Mouse (Mus musculus): ENCODE measurements around the gene Pmpca. TPM values are rescaled to one million over a fixed set of nuclear protein-coding genes. Genes with fewer than 3 reads are reported as not detected.
A peak's percentile ranks its signal among the peaks of the same experiment; 100 is the strongest.
"Not testable (repeated sequence)": the region's sequence is repeated elsewhere in the genome, so short reads cannot be mapped to it uniquely, and the experiment has no call there.

Pmpca gene
- polyA plus RNA-seq, 1 experiment from 2014 or later = 41.3 TPM

DNA sequence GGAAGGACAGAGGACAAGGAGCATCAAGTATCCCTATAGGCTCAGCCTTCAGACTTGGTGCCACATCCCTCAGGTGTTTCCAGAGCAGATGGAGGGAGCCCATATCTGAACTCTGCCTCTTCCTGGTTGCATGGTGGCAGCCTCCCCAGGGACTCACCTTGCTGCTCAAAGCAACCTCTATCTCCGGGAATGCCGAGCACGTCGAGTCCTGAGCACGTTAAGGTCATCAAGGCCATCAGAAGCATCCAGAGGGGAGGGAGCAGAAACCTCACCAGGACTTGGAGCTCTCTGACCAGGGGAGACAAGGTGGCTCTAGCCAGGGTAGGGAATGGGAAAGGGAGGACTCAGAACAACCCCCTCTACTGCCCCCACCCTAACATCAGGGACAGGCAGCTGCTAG is 25.7 kb upstream of the Pmpca start:
- no peak overlapping the region for H3K4me2 ChIP-seq (ENCODE audit: low read depth, low read length)
- H3K4me3 ChIP-seq (ENCODE audit: low read depth, low read length) = no peak overlapping the region
- no peak for TF ChIP-seq CTCF (IDR thresholded peaks at IDR 0.05; ENCODE audit: low read depth)
- no peak for TF ChIP-seq EP300 (IDR thresholded peaks at IDR 0.05; ENCODE audit: low read depth)
- H3K36me3 ChIP-seq (replicated peaks; ENCODE audit: insufficient read depth, low read length) = peaks cover 24% of the 10 kb centered on the region
- H3K9me3 ChIP-seq (ENCODE audit: low read length) = no peaks in the 10 kb centered on the region
- no peak overlapping the region for H3K27ac ChIP-seq (ENCODE audit: low read depth)
- DNase-seq (no peak), ATAC-seq (no peak)
- WGBS (ENCODE audit: insufficient replicate concordance) = 76% methylated on average over 5 of the region's 5 CpGs
- H3K4me1 ChIP-seq (ENCODE audit: insufficient read depth) = no peaks in the 10 kb centered on the region
- H3K9ac ChIP-seq (replicated peaks) = no peak overlapping the region
- H3K27me3 ChIP-seq (ENCODE audit: insufficient read depth, low read length) = no peaks in the 10 kb centered on the region

DNA sequence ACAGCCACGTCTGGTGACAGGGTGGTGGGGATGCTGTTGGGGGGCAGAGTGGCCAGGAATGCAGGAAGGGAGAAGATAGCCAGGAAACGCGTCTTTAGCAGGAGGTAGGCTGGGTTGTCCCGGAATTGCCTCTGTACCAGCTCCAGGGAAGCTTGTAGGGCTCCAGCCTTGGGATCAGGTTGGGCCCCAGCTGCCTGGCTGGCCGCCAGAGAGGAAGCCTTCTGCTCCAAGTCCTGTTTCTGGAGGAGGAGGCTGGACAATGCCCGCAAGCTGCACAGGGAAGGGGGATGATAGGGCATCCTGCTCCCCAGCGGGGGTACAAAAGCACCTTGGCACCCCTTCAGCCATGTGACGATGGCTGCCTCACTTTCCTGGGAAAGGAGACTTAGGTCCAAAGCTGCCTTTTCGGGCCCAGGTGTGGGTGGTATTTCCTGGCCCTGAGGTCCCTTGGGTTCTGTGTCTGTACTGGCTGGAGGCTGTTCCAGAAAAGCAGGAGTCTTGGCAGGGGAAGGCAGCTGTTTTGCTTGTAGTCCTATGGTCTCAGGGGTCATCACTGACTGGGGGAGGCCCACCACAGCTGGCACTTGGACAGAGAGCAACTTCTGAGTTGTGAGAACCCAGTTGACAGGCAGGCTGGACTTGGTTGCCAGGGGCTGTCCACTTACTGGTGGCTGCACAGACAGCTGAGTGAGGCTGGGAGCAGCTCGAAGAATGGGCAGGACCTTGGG is 24.2 kb upstream of the Pmpca start:
- no peak for ATAC-seq
- H3K36me3 ChIP-seq (replicated peaks; ENCODE audit: insufficient read depth, low read length) = peaks cover 35% of the 10 kb centered on the region

DNA sequence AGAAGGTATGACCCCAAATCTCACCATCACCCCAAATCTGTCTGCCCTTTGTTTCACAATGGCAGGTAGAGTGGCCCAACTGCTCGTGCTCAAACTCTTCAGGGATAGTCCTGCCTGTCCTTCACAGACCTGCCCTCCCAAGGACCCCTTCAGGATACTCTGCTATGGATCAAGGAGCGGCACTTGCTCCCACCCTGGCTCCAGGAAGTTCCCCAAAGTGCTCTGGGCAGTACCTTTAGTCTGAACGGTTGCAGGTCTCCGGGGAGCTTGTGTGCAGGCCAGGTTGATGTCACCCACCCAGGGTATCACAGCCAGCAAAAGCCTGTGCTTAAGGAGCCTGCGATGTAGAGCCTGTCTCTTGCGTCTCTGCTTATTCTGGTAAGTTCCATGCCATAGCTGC is 21.2 kb upstream of the Pmpca start:
- no peak overlapping the region for H3K4me2 ChIP-seq (ENCODE audit: low read depth, low read length)
- no peak overlapping the region for H3K27ac ChIP-seq (ENCODE audit: low read depth)
- H3K27me3 ChIP-seq (ENCODE audit: insufficient read depth, low read length) = no peaks in the 10 kb centered on the region
- H3K4me1 ChIP-seq (ENCODE audit: insufficient read depth) = no peaks in the 10 kb centered on the region
- ATAC-seq (no peak), DNase-seq (no peak)
- WGBS (ENCODE audit: insufficient replicate concordance) = 82% methylated on average over 6 of the region's 6 CpGs
- H3K4me3 ChIP-seq (ENCODE audit: low read depth, low read length) = no peak overlapping the region
- H3K36me3 ChIP-seq (replicated peaks; ENCODE audit: insufficient read depth, low read length) = peaks cover 55% of the 10 kb centered on the region
- TF ChIP-seq EP300 (IDR thresholded peaks at IDR 0.05; ENCODE audit: low read depth) = no peak
- no peak for TF ChIP-seq CTCF (IDR thresholded peaks at IDR 0.05; ENCODE audit: low read depth)
- H3K9me3 ChIP-seq (ENCODE audit: low read length) = no peaks in the 10 kb centered on the region
- no peak overlapping the region for H3K9ac ChIP-seq (replicated peaks)

More for the DNA sequence above, 24.2 kb upstream of the Pmpca start:
- Histone ChIP-seq H3K27ac (ENCODE audit: low read depth) (no peak overlapping the region), H3K4me2 (ENCODE audit: low read depth, low read length) (no peak overlapping the region), H3K4me1 (ENCODE audit: insufficient read depth) (no peaks in the 10 kb centered on the region), H3K27me3 (ENCODE audit: insufficient read depth, low read length) (no peaks in the 10 kb centered on the region), H3K9ac (replicated peaks) (no peak overlapping the region), H3K4me3 (ENCODE audit: low read depth, low read length) (no peak overlapping the region), H3K9me3 (ENCODE audit: low read length) (no peaks in the 10 kb centered on the region)
- TF ChIP-seq CTCF (IDR thresholded peaks at IDR 0.05; ENCODE audit: low read depth) = no peak
- TF ChIP-seq EP300 (IDR thresholded peaks at IDR 0.05; ENCODE audit: low read depth) = no peak
- DNase-seq = peak; percentile 49
- 78% methylated on average over 10 of the region's 10 CpGs for WGBS (ENCODE audit: insufficient replicate concordance)

DNA sequence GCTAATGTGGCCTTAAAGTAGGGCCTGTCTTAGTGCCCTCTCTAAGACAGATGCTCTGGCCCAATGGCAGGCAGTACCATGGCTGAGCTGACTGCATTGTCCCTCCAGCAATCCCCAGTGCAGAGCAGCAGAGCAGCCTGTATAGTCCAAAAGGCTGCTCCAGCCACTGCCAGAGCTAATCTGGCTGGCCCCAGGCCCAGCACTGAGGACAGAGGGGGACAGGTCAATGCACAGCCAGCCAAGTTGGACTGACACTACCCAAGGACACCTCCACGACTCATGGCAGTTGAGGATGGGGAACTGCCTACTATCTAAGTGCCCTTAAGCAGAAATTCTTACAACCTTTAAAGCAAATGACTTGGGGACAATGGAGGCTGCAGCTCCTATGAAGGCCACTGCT is 20.6 kb upstream of the Pmpca start:
- no peaks in the 10 kb centered on the region for H3K27me3 ChIP-seq (ENCODE audit: insufficient read depth, low read length)
- DNase-seq (no peak), ATAC-seq (no peak)
- no peak overlapping the region for H3K4me3 ChIP-seq (ENCODE audit: low read depth, low read length)
- H3K36me3 ChIP-seq (replicated peaks; ENCODE audit: insufficient read depth, low read length) = peaks cover 61% of the 10 kb centered on the region
- no peak overlapping the region for H3K4me2 ChIP-seq (ENCODE audit: low read depth, low read length)
- no peaks in the 10 kb centered on the region for H3K4me1 ChIP-seq (ENCODE audit: insufficient read depth)
- no peaks in the 10 kb centered on the region for H3K9me3 ChIP-seq (ENCODE audit: low read length)
- no peak overlapping the region for H3K27ac ChIP-seq (ENCODE audit: low read depth)
- TF ChIP-seq EP300 (IDR thresholded peaks at IDR 0.05; ENCODE audit: low read depth) = no peak
- no peak for TF ChIP-seq CTCF (IDR thresholded peaks at IDR 0.05; ENCODE audit: low read depth)
- WGBS (ENCODE audit: insufficient replicate concordance) = 76% methylated on average over 1 of the region's 1 CpGs
- no peak overlapping the region for H3K9ac ChIP-seq (replicated peaks)

DNA sequence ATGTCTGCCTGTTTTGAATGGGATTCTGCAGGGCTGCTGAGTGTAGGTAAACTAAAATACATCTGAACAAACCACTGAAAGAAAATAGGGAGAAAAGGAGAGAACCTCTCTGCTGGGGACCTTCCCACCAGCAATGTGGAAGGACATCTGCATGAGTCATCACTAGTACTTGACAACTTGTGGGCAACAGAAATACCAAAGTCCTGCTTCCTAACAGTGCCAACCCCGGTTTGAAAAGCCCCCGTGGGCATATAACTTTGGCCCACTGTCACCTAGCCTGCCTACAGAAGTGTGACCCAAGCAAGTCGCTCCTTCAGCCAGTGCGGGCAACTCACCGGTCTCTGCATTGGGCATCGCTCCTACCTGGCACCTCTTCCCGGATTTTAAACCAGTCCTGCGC is 16.7 kb upstream of the Pmpca start:
- WGBS (ENCODE audit: insufficient replicate concordance) = 92% methylated on average over 8 of the region's 8 CpGs
- Histone ChIP-seq H3K27me3 (ENCODE audit: insufficient read depth, low read length) (no peaks in the 10 kb centered on the region), H3K27ac (ENCODE audit: low read depth) (no peak overlapping the region), H3K4me2 (ENCODE audit: low read depth, low read length) (no peak overlapping the region), H3K4me1 (ENCODE audit: insufficient read depth) (no peaks in the 10 kb centered on the region), H3K4me3 (ENCODE audit: low read depth, low read length) (no peak overlapping the region), H3K9me3 (ENCODE audit: low read length) (no peaks in the 10 kb centered on the region), H3K9ac (replicated peaks) (no peak overlapping the region), H3K36me3 (replicated peaks; ENCODE audit: insufficient read depth, low read length) (peaks cover 78% of the 10 kb centered on the region)
- ATAC-seq (no peak), DNase-seq (no peak)
- TF ChIP-seq EP300 (IDR thresholded peaks at IDR 0.05; ENCODE audit: low read depth) = no peak

DNA sequence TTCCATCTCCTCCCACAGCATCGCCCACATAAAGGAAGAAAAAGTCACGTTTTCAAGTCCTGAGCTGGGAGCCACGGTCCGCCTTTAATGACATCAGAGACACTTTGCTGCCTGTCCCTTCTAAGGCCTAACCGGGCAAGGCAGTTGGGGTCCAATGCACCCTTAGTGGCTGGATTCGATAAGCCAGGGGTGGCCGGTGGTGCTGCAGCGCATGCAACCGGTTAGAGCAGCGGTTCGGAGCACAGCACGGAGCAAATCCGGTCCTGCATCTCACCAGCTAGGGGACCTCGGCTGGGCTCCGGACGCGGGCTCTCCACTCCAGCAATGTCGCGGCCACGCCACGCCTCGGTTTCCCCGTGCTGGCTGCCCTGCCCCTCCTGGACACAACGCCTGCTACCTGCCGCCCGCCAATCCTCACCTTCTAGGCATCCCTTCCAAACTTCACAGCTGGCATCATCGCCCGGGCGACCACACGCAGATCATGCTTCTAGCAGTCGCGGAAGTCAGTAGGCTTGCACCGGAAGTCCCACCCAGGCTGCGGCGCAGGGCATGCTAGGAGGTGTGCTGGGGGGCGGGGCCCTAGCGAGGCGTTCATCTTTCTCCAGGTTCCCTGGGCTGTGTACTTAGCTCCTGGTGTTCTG is 8.9 kb upstream of the Pmpca start, which contains the start of gene Snapc4:
Snapc4 (minus strand) TSS at position 523 of the 641 bp plus-strand sequence.
- H3K27ac ChIP-seq (ENCODE audit: low read depth) = peak within 1 kb of the TSS; percentile 71
- H3K27me3 ChIP-seq (ENCODE audit: insufficient read depth, low read length) = no peaks in the 10 kb centered on the region
- ATAC-seq (peak; percentile 91), DNase-seq (peak; percentile 89)
- TF ChIP-seq EP300 (IDR thresholded peaks at IDR 0.05; ENCODE audit: low read depth) (no peak), CTCF (IDR thresholded peaks at IDR 0.05; ENCODE audit: low read depth) (no peak)
- H3K4me2 ChIP-seq (ENCODE audit: low read depth, low read length) = peak within 1 kb of the TSS; percentile 99
- peaks cover 55% of the 10 kb centered on the region for H3K36me3 ChIP-seq (replicated peaks; ENCODE audit: insufficient read depth, low read length)
- WGBS (ENCODE audit: insufficient replicate concordance) = under 1% methylated on average over 38 of the region's 38 CpGs
- H3K9me3 ChIP-seq (ENCODE audit: low read length) = no peaks in the 10 kb centered on the region
- peaks cover 6% of the 10 kb centered on the region for H3K4me1 ChIP-seq (ENCODE audit: insufficient read depth)
- peak within 1 kb of the TSS; percentile 82 for H3K4me3 ChIP-seq (ENCODE audit: low read depth, low read length)
- peak within 1 kb of the TSS; percentile 83 for H3K9ac ChIP-seq (replicated peaks)

DNA sequence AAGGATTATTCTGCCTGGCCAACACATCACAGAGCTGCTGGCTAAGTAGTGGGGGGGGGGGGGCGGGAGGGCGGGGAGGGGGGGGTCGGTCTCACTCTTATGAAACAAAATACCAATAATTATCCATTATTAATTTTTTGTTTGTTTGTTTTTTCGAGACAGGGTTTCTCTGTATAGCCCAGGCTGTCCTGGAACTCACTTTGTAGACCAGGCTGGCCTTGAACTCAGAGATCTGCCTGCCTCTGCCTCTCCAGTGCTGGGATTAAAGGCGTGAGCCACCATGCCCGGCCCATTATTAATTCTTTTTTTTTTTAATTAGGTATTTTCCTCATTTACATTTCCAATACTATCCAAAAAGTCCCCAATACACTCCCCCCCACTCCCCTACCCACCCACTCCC is 8.3 kb upstream of the Pmpca start:
- H3K27me3 ChIP-seq (ENCODE audit: insufficient read depth, low read length); ATAC-seq; H3K27ac ChIP-seq (ENCODE audit: low read depth); H3K4me1 ChIP-seq (ENCODE audit: insufficient read depth); DNase-seq; H3K9me3 ChIP-seq (ENCODE audit: low read length): not testable (repeated sequence)
- Histone ChIP-seq H3K4me2 (ENCODE audit: low read depth, low read length) (peak overlapping the region; percentile 99), H3K36me3 (replicated peaks; ENCODE audit: insufficient read depth, low read length) (peaks cover 57% of the 10 kb centered on the region), H3K9ac (replicated peaks) (peak overlapping the region; percentile 83; the same call in 1 of the 2 replicates), H3K4me3 (ENCODE audit: low read depth, low read length) (peak overlapping the region; percentile 82)
- 26% methylated on average over 6 of the region's 6 CpGs for WGBS (ENCODE audit: insufficient replicate concordance)
